Mouse (Mus musculus) lung, postnatal 0 days (tissue): ENCODE results near the gene Lrrc25.

Source experiments
- CTCF ChIP-seq: IDR thresholded peaks from 2 replicates; pipeline ENCODE4 v1.5.1; 2016; ENCODE audit warnings: antibody characterized with exemption, mild to moderate bottlenecking
- EP300 ChIP-seq: IDR thresholded peaks from 2 replicates; pipeline ENCODE4 v1.6.1; 2016; ENCODE audit warnings: antibody characterized with exemption, mild to moderate bottlenecking, control low read depth

DNA sequence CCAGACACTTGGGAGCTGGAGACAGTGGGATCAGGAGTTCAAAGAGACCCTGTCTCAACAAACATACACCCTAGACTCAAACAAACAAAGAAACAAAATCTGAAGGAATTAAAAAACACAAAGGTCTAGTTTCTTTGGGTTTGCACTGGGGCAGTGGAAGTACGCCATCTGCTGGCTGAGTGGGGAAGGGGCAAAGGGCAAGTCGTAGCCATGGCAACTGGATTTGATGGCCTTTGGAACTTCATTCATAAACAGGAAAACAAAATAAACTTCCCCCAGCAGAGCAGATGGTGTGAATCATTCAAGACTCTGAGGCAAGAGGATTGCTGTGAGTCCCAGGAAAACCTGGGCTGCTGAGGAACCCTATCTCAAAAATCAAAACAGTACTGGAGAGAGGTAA lies 37.3 kb downstream of the Lrrc25 start:
- TF ChIP-seq CTCF = peak; percentile 87
- peak; percentile 67 for TF ChIP-seq EP300
